Mouse (Mus musculus): ENCODE measurements around the gene Ascc2. TPM values are rescaled to one million over a fixed set of nuclear protein-coding genes. Genes with fewer than 3 reads are reported as not detected.

Gene Ascc2
- polyA plus RNA-seq, 1 experiment, result 20.0 TPM

DNA sequence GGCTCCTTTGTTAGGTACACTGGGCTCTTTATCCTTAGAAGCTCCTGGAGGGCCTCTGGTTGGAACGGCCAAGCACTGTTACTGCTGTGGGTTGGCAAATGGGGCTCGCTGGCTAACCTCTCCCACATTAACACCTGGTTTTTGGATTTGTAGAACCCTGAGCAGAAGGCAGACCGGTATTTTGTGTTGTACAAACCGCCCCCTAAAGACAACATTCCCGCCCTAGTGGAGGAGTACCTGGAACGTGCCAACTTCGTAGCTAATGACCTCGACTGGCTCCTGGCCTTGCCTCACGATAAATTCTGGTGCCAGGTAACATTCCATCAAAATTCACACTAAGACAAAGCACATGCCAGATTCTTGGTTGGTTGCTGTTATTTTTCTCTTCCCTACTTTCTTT, 8.9 kb downstream of the Ascc2 start:
- Histone ChIP-seq H3K27ac (ENCODE audit: insufficient read depth, low read length) (no peak overlapping the region), H3K4me3 (ENCODE audit: insufficient read depth, low read length) (no peak overlapping the region), H3K4me1 (ENCODE audit: control insufficient read depth, insufficient read depth, low read length) (no peaks in the 10 kb centered on the region)
- TF ChIP-seq CTCF (IDR thresholded peaks at IDR 0.05; ENCODE audit: extremely low read depth, insufficient read depth, low read length), result no peak

DNA sequence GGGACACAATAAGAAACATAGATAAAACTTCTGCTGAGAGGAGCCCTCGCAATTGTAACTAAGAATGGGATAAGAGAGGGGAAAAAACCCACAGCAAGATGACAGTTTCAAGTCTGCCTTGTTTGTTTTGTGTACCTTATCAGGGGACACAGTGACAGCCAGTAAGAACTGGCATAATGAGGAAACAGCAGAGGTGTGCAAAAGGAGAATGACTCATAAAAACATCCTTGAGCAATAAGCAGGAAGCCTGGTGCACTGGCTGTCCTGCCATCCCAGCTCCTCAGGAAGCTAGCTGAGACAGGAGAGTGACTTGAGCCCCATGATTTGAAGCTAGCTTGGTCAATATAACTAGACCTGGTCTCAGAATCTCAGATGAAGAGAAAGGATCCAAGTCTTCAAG, 22.3 kb downstream of the Ascc2 start:
- TF ChIP-seq POLR2A (IDR thresholded peaks at IDR 0.05; ENCODE audit: extremely low read depth, insufficient read depth, low read length) (no peak), CTCF (IDR thresholded peaks at IDR 0.05; ENCODE audit: extremely low read depth, insufficient read depth, low read length) (no peak)
- Histone ChIP-seq H3K4me1 (ENCODE audit: control insufficient read depth, insufficient read depth, low read length) (peaks cover 12% of the 10 kb centered on the region), H3K4me3 (ENCODE audit: insufficient read depth, low read length) (no peak overlapping the region), H3K27ac (ENCODE audit: insufficient read depth, low read length) (no peak overlapping the region)

DNA sequence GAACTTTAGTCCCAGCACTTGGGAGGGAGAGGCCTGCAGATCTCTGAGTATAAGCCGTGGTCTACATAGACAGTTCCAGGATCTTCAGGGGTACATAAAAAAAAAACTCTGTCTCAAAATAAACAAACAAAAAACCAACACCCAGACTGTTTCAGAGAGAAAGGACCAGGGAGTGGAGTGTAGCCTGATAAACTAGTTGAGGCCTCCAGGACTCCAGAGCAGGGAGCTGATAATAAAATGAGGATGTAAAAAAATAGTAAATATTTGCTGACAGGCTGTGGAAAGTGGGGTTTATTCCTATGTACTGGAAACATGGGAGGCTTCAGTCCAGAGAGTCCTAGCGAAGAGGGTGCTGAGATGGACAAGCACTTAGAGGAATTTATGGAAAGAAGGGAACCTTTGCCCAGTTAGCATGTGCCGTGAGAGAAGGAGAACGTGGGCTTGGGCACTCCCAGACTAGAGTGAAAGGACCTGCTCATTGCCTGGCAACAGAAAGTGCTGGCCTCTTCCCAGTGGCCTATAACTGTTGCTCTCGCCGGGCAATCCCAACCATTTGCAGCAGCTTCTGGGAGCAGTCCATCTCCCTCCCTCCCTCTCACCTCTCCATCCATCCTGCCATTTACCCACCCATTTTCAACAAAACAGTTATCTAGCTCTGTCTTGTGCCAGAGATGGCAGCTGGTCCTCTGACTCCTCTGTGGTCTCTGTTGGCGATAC, 22.9 kb downstream of the Ascc2 start:
- Histone ChIP-seq H3K4me3 (ENCODE audit: insufficient read depth, low read length) (no peak overlapping the region), H3K4me1 (ENCODE audit: control insufficient read depth, insufficient read depth, low read length) (peaks cover 12% of the 10 kb centered on the region), H3K27ac (ENCODE audit: insufficient read depth, low read length) (0 out of 2 replicates have a peak overlapping the region, but pooled peaks have one; percentile 33)
- TF ChIP-seq CTCF (IDR thresholded peaks at IDR 0.05; ENCODE audit: extremely low read depth, insufficient read depth, low read length), result no peak
- TF ChIP-seq POLR2A (IDR thresholded peaks at IDR 0.05; ENCODE audit: extremely low read depth, insufficient read depth, low read length), result no peak

DNA sequence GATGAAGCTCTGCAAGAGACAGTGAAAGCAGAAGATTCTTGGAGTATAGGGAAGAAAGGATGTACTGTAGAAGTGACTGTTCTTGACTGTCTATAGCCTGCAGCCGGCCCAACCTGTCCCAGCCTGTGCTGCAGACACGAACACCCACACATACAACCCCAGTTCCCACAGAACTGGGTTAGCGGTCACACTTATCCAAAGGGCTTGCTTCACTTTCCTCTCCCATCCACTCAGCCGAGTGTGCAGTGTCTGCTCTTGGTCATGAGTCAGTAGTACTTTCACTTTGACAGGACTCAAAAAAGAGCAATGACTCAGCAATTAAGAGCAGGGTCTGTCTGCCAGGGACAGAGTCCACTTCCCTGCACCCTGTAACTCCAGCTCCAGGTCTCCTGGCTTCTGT, 23.8 kb downstream of the Ascc2 start:
- no peak overlapping the region for H3K4me3 ChIP-seq (ENCODE audit: insufficient read depth, low read length)
- peak overlapping the region; percentile 17; the same call in 1 of the 2 replicates for H3K27ac ChIP-seq (ENCODE audit: insufficient read depth, low read length)
- TF ChIP-seq POLR2A (IDR thresholded peaks at IDR 0.05; ENCODE audit: extremely low read depth, insufficient read depth, low read length) (no peak), CTCF (IDR thresholded peaks at IDR 0.05; ENCODE audit: extremely low read depth, insufficient read depth, low read length) (no peak)

DNA sequence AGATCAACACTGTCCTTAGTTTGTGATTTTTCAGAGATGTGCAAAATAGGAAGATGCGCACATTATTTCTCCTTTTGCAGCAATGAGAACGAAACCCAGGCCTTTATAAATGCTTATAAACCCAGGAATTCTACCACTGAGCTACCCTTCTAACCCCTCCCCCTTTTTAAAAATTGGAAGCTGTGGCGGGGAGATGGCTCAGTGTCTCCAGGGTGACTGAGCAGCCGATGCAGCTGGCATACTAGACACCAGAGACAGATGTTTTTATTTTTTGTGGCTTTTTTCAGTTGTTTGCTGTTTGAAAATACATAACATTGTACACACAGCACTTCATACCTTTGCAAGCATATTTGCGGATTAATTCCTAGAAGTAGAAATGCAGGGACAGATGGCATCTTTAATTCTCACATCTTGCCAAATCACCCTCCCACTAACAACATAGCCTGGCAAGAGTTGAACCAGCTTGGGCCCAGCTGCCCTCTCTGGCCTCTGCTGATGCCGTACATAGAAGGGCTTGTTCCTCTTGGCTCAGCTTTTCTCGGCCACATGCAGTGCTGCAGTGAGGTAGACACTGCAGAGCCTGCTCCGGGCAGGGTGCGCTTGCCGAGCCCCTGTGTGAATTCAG, 24.4 kb downstream of the Ascc2 start:
- TF ChIP-seq CTCF (IDR thresholded peaks at IDR 0.05; ENCODE audit: extremely low read depth, insufficient read depth, low read length) (no peak), POLR2A (IDR thresholded peaks at IDR 0.05; ENCODE audit: extremely low read depth, insufficient read depth, low read length) (no peak)
- Histone ChIP-seq H3K4me1 (ENCODE audit: control insufficient read depth, insufficient read depth, low read length) (peaks cover 12% of the 10 kb centered on the region), H3K27ac (ENCODE audit: insufficient read depth, low read length) (no peak overlapping the region), H3K4me3 (ENCODE audit: insufficient read depth, low read length) (no peak overlapping the region)

More for the DNA sequence above, 23.8 kb downstream of the Ascc2 start:
- peaks cover 12% of the 10 kb centered on the region for H3K4me1 ChIP-seq (ENCODE audit: control insufficient read depth, insufficient read depth, low read length)

DNA sequence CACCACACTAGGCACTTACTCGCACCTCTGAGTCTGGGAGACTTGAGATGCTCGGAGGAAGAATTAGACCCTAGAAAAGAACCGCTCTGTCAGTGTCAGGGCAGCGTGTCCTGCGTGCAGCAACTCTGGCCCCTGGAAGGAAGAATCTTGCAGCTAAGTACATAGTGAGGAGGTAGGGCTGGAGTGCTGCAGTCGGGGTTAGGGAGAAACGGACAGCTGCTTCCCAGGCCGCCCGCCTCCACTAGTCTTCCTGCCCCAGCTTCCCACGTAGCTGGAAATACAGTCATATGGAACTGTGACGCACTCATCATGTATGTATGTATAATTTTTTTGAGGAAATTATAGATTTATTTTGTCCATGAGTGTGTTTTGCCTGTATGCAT, 24.9 kb downstream of the Ascc2 start:
- H3K4me1 ChIP-seq (ENCODE audit: control insufficient read depth, insufficient read depth, low read length), result peaks cover 12% of the 10 kb centered on the region
- TF ChIP-seq POLR2A (IDR thresholded peaks at IDR 0.05; ENCODE audit: extremely low read depth, insufficient read depth, low read length) (no peak), CTCF (IDR thresholded peaks at IDR 0.05; ENCODE audit: extremely low read depth, insufficient read depth, low read length) (no peak)
- H3K4me3 ChIP-seq (ENCODE audit: insufficient read depth, low read length), result no peak overlapping the region
- no peak overlapping the region for H3K27ac ChIP-seq (ENCODE audit: insufficient read depth, low read length)

DNA sequence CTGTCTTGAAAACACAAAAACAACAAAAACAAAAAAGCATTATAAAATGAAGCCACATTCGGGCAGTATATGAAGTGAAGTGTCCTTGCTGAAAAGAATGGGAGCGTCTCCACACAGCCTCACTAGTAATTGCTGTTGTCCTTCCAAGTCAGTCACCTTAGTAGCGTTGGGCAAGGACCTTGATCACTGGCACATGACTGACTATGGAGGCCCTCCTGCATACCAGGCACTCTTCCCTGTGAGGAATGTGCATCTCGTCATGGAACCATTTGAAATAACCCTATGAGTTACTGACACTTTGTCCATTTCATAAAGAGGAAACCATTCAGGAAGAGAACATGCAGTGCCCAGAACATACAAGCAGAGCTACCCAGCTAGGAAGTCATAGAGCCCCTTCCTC, 34.2 kb downstream of the Ascc2 start:
- TF ChIP-seq CTCF (IDR thresholded peaks at IDR 0.05; ENCODE audit: extremely low read depth, insufficient read depth, low read length), result no peak
- TF ChIP-seq POLR2A (IDR thresholded peaks at IDR 0.05; ENCODE audit: extremely low read depth, insufficient read depth, low read length), result no peak
- Histone ChIP-seq H3K4me1 (ENCODE audit: control insufficient read depth, insufficient read depth, low read length) (no peaks in the 10 kb centered on the region), H3K4me3 (ENCODE audit: insufficient read depth, low read length) (no peak overlapping the region), H3K27ac (ENCODE audit: insufficient read depth, low read length) (no peak overlapping the region)

DNA sequence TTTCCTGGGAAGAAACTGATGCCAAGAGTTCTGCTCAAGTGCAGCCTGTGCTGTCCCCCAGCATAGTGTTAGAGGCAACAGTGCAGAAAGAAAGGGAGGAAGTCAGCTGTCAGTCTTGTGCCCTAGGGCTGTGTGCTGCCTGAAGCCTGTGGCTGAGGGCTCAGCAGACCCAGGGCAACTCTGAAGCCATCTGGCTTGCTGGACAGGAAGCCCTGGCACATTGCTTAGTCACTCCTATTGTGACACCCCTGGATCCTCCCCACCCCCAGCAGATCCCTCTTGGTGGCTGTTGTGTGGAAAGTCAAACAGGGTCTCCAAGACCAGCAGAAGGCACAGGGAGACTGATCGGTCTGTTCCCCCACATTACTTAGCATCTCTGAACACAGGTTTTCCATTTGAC, 37.0 kb downstream of the Ascc2 start:
- TF ChIP-seq CTCF (IDR thresholded peaks at IDR 0.05; ENCODE audit: extremely low read depth, insufficient read depth, low read length), result no peak
- no peak for TF ChIP-seq POLR2A (IDR thresholded peaks at IDR 0.05; ENCODE audit: extremely low read depth, insufficient read depth, low read length)
- peaks cover 7% of the 10 kb centered on the region for H3K4me1 ChIP-seq (ENCODE audit: control insufficient read depth, insufficient read depth, low read length)
- H3K4me3 ChIP-seq (ENCODE audit: insufficient read depth, low read length), result no peak overlapping the region
- no peak overlapping the region for H3K27ac ChIP-seq (ENCODE audit: insufficient read depth, low read length)

DNA sequence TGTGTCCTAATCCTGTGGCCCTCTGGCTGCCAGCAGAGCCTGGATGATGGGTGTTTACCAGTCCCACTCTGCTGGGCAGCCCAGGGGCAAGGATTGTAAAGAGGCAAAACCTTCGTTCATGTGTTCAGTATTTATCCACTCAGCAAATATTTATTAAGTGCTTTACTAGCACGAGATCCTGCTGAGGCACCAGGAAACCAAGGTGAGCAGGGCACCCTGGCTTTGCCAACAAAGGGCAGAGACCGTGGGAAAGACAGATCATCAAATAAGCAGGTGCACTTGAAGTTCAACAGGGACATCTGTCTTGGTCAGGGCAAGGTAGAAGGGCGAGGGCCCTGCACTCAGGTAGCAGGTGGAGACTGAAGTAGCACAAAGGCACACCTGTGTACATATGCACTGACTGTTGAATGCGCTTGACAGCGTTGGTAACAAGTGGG, 37.6 kb downstream of the Ascc2 start:
- Histone ChIP-seq H3K4me1 (ENCODE audit: control insufficient read depth, insufficient read depth, low read length) (peaks cover 11% of the 10 kb centered on the region), H3K4me3 (ENCODE audit: insufficient read depth, low read length) (no peak overlapping the region), H3K27ac (ENCODE audit: insufficient read depth, low read length) (no peak overlapping the region)
- TF ChIP-seq POLR2A (IDR thresholded peaks at IDR 0.05; ENCODE audit: extremely low read depth, insufficient read depth, low read length), result no peak
- no peak for TF ChIP-seq CTCF (IDR thresholded peaks at IDR 0.05; ENCODE audit: extremely low read depth, insufficient read depth, low read length)

DNA sequence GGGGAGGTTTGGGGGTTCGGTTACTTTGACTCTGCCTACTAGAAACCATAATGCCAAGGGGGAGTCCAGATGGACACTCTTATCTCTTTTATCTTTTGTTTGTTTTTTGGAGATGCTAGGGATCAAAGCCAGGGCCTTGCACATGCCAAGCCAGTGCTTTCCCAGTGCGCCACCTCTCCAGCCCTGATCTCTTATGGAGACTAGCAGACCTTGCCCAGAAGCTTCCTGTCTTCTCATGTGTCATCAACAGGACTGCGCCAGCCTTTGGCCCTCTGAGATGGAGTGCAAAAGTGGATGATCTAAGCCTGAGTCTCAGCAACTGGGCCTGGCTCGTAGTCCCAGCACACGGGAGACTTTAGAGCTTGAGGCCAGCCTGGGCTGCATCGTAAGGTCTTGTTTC, 38.1 kb downstream of the Ascc2 start:
- H3K4me3 ChIP-seq (ENCODE audit: insufficient read depth, low read length), result no peak overlapping the region
- TF ChIP-seq CTCF (IDR thresholded peaks at IDR 0.05; ENCODE audit: extremely low read depth, insufficient read depth, low read length), result no peak
- TF ChIP-seq POLR2A (IDR thresholded peaks at IDR 0.05; ENCODE audit: extremely low read depth, insufficient read depth, low read length), result no peak
- H3K4me1 ChIP-seq (ENCODE audit: control insufficient read depth, insufficient read depth, low read length), result peaks cover 11% of the 10 kb centered on the region
- H3K27ac ChIP-seq (ENCODE audit: insufficient read depth, low read length), result no peak overlapping the region
